Mouse (Mus musculus) heart, adult 9 months (tissue): ENCODE measurements around the gene Acot10.
"Not testable (repeated sequence)": the region's sequence is repeated elsewhere in the genome, so short reads cannot be mapped to it uniquely, and the experiment has no call there.

Source experiments
- DNase-seq, 2 experiments: peaks; one replicate each; pipeline ENCODE4 v3.0.0; 2022; ENCODE audit warnings: low spot score in 2 of 2

Gene Acot10

GRCm38 (mm10) chr15:20666650-20667049 lies at the start of gene Acot10:
Gene Acot10, minus strand, starts transcription at chr15:20666750.
- DNase-seq = no peak

DNA sequence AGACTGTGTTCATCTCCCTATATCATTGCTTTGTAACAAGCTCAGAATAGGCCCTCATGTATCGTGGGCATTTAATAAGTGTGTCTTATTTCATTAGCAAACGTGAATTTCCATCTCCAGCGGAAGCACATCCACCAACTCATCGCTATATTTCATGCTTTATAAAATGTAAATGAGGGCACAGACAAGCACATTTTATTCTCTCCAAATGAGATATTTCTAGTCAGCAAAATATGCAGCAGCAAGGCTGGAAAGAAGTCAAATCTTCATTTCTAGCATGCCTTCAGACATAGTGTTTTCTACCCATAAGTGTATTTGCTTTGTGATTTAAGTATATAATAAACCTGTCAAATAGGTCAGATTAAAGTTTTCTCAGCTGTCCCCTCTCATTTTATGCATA lies 45.3 kb upstream of the Acot10 start:
- no peak for DNase-seq

DNA sequence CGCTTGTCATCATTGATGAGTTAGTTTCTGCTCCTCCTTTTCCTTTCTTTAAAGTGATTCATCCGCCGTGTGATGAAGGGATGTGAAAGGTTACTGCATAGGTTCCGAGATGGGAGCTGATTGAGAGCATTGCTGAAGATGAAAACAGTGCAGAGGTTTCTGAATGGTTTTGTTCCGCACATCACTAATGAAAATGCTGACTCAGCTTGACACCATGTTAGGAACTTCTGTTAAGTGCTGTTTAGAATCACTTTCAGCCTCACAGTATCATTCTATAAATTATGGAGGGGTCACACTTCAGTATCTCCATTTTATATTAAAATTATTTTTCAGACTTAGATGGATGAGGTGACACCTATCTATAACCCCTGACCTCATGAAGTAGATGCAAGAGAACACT lies 29.7 kb upstream of the Acot10 start:
- no peak for DNase-seq

DNA sequence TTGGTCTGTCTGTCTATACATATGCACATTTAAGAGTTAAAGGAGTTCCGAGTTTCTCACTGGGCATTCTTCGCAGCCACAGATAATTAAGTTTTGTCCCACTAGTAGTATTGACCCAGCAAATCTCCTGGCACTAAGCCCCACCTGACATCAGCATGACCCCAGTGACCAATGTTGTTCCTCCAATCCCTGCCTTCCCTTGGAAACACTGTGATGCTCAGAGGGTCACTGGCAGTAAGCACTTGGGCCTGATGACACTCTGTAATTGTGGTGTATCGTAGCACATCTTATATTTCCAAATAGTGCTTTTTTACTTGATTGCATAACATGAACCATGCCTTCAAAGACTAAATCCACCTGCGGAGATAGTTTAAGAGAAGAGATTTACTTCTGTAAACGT lies 17.6 kb upstream of the Acot10 start:
- no peak for DNase-seq

GRCm38 (mm10) chr15:20682719-20683118 lies 16.2 kb upstream of the Acot10 start:
- no peak for DNase-seq

DNA sequence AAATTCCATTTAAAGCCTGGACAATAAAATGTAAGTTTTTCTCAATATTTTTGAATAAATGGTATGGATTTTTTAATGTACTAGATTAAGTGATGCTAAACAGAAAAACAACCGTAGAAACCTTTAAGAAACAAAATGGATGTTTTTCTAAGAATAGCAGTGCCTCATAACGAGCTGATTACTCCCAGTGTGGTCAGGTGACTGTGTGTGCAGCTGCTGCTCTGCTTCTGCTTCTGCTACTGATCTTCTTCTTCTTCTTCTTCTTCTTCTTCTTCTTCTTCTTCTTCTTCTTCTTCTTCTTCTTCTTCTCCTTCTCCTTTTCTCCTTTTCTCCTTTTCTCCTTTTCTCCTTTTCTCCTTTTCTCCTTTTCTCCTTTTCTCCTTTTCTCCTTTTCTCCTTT lies 3.0 kb upstream of the Acot10 start:
- DNase-seq = not testable (repeated sequence)

DNA sequence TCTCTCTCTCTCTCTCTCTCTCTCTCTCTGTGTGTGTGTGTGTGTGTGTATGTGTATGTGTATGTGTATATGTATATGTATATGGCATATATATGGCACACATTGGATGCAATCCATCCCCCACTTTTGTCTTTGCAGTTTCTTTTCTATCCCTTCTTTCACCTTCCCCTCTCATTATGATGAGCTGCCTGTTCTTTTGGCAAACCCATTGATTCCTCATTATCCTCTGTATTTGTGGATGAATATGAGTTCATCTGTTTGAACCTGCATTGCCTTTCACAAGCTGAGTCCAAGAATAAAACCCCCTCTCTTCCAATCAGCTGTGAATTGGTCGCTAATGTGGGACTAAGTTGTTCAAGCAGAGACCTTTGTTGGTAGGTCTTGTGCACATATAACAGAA lies 1.4 kb upstream of the Acot10 start:
- no peak for DNase-seq

- DNase-seq = no peak
These were observed 800 bp upstream of the Acot10 start for GRCm38 (mm10) chr15:20667350-20667749.

DNA sequence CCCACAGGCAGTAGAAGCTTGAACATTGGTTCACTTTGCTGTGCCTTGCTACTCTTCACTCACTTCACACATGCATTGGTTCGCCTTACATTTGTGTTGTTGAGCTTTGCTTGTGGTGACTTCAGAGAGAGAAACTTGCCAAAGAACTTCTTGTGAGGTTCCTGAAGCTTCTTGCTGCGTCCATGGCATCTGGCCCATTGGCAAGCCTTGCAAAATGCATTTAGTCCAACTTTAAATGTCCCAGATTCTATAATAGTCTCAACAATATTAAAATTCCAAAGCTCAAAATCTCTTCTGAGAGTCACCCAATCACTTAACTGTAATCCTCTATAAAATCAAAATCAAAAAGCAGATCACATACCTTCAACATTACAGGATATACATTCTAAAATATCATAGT lies 6.3 kb downstream of the Acot10 start:
- no peak for DNase-seq

- DNase-seq = no peak
These were observed 23.6 kb downstream of the Acot10 start for GRCm38 (mm10) chr15:20642905-20643414.

- no peak for DNase-seq
These were observed 27.4 kb downstream of the Acot10 start for GRCm38 (mm10) chr15:20639155-20639554.

DNA sequence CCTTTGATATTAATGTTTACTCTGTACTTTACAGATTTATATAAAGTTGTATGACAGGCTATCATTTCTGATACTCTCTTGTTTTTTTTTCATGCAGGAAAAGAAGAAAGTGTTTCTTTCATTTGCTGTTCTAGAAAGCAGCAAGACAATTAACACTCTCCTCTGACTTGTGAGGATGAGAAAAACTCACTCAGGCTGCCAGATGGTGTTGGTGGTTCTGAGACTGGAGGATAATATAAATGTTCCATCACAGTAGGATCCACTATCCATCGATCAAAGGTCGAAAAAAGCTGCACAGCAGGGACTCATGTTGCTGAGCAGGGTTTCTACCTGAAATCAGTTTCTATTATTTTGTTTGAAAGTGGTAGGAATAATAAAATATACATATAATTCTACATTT lies 32.0 kb downstream of the Acot10 start:
- DNase-seq = no peak
